Mouse (Mus musculus) urinary bladder, postnatal 36 days (tissue): ENCODE results near the gene Nfia.

Experiments used
- DNase-seq, 2 experiments: peaks; one replicate each; pipeline ENCODE4 v3.0.0; 2022; ENCODE audit warnings: low spot score in 2 of 2, mixed read lengths in 1 of 2

The Nfia gene

DNA sequence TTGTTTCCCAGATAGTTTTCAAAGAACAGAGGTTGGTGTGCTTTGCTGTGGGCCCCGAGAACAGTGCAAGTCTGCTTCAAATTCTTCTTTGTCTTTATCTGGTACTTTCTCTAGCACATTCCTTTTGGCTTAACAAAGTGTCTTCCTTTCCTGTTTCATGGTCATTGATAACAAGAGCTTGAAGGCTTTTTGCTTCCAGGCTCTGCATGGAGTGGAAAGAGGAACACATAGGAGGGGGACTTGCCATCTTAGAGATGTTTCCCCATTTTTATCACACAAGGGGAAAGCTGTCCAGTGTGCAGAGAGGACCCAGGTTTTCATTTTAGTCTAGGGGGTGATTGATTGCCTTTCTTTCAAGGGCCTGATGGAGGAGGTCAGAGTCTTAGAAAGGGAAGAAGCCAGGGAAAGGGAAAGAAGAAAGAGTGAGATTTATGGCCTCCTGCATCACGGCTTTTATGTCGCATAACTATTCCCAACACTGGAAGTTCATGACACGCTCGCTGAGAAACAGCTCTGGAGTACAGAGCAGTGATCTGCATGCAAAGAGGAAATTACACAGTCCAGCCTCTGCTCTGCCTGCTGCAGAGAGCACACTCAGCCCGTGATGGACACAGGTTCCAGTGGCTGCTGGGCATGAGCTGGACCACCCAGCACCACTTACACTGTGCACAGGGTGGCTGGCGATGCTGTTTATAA is 67.0 kb downstream of the Nfia start:
- DNase-seq = no peak

DNA sequence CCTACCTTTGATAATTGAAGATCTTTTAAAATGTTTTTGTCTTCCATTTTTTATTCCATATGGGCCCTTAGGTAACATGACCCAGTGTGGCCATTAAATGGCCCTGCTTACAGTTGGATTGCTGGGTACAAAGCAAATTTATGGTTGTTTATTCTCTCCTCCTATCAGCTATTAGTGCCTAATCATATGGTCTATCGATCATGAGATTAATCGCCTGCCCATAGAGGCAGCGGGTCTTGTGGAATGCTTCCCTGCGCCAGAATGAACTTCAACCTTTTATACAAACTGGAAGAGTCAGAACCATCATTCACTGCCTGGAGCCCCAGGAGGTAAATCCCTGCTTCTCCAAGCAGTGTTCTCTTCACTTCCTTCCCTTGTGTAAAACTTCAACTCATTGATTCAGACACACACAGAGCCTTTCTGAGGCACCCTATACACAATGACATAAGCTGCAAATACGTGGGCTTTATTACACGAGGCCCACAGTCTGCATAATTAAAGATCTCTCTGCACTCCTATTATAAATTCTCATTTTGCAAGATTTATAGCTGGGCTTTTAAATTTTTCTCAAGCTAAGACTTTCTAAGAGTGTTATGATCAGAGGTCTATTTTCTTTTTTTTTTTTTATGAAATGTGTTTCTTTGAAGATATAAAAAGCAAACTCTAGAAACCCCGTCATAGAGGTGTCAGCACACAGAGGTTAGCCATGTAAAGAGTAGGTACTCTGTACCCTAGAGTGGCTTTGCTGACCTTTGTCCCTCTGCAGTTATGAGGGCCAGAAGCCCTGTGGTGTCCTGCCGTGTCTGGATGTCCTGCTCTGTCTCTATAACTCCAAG is 67.9 kb downstream of the Nfia start:
- no peak for DNase-seq

DNA sequence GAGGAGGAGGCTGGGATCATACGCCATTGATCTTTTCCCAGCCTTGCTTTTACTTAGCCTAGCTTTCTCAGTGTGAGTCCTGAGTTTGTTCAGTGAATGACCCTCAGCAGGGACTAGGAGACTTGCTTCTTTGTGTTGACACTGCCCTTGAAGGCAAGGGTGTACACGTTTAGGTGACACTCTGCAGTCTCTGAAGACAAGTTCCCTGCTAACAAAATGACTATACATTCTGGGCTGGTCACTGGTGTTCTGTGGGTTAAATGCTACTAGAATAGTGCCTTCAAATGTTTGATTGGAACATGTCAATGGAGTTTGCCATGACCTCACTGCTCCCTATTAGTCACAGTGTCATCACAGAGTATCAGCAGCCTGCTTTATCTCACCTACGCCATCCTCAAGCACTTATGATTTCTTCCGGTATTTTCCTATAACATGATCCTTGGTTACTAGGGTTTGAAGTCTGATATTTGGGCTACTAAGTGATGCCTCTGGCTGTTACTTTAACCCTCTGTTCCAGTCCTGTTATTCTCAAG is 68.6 kb downstream of the Nfia start:
- DNase-seq = no peak

DNA sequence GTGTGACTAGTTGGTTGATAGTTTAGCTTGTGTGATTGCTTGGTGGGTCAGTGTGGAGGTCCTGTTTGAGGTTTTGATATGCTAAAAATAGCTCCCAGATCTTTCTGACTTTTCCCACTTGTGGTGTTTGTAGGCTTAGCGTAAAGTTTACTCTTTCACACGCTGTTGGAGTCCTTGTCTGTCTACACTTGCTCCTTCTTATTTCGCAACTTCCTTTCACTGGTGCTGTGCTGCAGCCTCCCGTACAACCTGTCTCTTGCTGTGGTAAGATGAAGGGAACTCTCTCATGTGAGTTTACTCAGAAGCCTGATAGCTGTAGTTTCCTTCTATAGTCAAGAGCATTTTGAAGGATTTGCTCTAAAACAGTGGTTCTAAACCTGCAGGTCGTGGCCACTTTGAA is 69.2 kb downstream of the Nfia start:
- no peak for DNase-seq

DNA sequence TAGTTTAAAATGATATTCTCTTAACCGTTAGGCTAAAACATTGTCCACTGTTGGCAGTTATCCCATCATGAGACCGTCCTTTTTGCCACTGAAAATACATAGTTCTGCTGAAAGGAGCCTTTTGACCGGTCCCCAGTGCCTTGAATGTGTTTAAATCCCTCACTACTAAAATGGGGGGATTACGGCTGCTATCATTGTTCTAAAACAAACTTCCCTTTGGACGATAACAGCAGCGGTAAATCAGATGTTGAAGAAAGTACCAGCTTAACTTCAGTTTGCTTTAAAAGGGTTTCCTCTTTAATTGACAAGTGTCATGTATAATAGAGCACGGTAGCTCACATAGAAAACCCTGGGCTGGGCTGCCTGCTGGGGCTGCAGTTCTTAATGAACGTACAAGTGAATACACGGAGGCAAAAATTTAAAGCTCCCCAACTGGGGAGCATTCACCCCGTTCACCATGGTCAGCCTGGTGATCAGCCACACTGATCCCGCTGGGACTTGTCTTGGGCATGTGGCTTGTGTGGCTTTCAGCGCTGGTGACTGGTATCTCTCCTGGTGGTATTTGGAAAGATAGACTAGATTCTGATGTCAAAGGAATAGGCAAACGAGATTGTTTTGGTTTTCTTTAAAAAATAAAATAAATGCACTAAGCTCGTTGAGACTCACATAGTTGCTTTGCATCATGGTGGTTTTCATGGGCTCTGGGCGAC is 71.6 kb downstream of the Nfia start:
- DNase-seq = no peak

DNA sequence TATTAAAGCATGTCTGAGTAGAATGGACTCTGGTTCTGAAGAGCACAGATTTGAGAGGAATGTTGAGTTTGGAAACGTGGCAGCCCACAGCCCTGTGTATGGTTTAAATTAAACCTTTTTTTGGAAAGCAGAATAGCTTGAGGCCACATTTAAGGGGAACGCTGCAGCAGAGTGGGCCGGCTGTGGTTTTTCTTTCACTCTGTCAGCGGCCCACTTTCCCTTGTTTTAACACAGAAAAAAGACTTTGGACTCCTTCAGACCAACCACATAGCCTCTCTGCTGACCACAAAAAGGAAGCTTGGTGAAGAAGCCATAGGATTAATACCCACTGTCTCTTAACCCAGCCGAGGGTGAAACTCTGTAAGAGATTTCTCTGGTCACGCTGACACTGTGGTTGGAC is 72.4 kb downstream of the Nfia start:
- no peak for DNase-seq

DNA sequence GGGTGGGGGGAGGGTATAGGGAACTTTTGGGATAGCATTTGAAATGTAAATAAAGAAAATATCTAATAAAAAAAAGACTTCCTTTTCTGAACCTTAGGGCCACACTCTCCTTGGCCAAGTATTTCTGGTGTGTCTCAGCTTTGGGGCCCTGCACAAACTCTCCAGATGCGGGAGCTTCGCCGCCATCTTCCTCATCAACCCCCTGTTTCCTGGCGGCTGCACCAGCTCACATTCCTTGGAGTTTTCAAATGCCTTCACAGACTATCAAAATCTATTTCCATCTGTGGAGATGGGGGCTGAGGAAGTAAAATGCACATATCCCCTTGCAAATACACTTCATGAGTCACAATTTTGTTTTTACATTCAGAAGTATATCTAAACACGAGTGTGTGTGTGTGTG is 75.1 kb downstream of the Nfia start:
- no peak for DNase-seq

DNA sequence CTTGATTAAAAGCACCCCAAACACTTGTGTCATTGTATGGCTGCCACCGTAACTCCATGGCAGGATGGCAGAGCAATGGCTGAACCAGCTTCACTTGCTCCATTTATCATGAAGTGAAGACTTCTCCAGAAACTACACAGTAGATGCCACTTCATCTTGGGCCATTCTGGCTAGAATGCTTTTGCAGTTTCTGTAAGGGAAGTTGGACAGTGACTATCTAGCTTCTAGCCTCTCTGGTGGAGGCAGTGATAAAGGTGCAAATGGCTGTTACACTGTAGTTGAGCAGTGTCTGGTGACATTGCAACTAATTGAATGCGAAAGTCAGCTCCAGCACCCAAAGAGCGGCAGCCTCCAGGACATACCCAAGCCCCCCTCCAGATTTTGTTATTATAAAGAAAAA is 78.5 kb downstream of the Nfia start:
- no peak for DNase-seq

DNA sequence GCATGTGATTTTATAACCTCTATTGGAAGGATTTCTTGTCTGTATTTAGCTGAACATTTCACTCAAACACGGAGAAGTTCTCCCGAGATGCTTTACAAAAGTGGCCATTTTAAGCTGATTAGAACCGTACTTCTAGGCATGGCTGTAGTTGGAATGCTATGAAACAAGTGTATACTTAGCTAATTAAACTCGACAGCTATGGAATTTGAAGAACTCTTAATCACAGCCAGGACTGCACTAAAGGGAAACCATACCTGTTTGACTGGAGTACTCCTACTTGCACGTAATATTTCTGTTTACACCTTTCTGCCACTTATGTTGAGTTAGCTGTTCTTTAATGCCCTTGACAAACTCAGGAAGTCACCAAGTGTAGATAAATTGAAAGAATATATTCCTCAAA is 79.2 kb downstream of the Nfia start:
- no peak for DNase-seq

DNA sequence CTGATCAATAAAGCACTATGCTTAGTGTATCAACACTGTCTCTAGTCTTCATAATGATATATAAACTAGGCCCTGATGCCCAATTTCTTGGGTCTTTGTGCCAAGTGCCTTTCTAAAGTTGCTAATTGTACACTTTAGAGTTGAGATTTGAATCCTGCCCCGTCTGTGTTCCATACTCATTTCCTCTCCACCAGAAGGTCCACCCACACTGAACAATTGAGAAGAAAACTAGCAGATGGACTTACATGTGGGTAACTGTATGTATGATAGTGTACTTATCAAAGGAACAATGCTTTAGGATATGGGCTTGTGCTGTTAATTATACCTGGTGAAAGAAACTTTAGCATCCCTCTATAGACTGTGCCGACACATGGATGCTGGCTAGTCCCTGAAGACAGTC is 80.1 kb downstream of the Nfia start:
- no peak for DNase-seq

DNA sequence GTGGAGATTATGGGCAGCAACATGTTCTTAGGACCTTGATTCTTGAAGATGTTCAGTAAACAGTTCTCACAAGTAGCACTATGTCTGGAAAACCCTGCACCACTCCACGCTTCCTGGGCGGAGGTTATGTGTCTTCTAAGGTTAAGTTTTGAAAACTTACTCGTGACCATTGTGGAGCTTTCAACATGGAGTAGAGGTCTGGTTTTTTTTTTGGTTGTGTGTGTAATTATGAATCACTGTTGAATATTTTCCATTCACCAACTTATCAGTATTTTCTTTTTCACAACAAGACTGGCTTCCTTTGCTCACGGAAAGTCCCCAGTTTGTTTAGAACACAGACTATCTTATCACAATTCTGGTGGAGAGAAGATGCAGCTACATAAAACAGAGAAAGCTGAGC is 82.2 kb downstream of the Nfia start:
- DNase-seq = no peak

DNA sequence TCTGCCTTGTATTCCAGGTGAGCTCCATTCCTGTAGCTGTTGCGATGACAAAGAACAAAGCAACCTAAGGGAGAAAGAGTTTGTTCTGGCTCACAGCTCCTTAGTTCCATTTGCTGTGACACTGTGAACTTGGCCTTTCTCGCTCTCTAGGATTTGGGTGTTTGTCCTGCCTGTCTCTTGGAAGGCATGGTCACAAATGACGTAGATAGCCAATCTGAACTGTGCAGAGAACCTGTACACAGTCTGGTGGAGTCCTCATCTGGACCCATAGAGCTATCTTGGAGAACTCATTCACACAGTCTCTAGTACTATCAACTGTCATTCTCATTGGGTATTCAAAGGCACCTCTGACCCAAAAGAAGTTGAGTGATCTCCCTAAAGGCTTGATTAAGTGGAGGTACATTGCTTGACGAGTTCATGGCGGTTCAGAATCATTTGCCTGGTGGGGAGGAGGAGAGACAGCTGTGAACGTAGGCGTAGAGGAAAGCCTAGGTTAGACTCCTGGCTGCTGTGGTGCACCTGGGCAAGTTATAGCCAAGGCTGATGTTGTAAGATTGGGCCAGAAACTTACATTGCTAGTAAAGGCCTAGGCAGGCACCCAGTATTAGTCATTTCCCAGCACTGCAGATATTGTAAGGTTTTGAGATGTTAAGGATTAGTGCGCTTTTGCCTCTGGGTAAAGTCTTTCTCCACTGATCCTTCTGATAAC is 83.3 kb downstream of the Nfia start:
- DNase-seq = no peak

DNA sequence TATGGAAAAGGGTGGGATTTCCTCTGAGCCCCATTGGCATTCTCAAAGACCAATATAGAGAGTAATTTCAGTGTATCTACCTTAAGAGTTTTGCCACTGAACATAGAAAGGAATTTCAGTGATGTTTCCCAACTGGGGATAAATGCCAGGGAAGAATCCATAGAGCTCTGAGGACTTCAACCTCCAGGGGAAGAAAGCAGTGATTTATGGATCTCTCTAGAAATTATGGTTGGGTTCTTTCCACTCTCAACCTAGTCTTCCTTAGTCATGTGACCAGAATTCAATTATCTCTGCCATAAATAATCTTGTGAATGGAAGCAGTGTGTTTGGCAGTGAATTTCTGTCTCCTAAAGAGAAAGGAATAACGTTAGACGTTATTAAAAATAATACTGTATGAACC is 85.0 kb downstream of the Nfia start:
- DNase-seq = no peak

DNA sequence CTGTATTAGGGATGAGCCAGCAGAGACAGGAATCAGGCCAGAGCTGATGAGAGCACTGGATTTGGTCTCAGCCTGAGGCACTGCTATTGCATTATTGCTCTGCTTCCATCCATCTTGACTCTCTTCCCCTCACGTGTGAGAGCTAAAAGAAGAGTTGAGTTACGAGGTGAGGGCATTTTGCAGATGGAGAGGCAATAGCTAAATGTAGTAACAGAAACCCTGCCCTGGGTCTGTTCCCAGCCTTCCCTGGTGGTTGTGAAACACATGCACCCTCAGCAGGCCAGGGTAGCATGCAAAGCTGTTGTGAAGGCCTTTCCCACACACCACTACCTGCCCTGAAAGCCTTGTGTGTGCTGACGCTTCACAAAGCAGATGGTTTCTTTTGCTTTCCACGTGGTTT is 86.9 kb downstream of the Nfia start:
- peak in 1 of 2 experiments; percentile 54 for DNase-seq

DNA sequence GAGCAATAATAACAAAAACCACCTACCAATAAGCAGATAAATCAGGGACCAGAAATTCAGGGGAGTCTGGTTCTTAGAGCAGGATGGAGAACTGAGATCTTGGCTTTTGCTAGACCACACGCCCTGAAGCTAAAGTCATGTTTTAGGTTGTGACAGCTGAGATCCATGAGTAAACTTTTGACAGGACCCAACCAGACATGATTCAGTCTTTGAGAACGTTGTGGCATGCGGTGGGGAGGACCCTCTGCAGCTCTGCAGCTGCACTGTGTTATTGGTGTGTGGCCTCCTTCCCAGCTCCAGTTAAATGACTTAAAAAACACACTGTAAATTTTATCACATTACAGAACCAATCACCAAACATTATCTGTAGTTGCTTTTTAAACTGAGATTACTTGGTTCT is 87.8 kb downstream of the Nfia start:
- DNase-seq = no peak

DNA sequence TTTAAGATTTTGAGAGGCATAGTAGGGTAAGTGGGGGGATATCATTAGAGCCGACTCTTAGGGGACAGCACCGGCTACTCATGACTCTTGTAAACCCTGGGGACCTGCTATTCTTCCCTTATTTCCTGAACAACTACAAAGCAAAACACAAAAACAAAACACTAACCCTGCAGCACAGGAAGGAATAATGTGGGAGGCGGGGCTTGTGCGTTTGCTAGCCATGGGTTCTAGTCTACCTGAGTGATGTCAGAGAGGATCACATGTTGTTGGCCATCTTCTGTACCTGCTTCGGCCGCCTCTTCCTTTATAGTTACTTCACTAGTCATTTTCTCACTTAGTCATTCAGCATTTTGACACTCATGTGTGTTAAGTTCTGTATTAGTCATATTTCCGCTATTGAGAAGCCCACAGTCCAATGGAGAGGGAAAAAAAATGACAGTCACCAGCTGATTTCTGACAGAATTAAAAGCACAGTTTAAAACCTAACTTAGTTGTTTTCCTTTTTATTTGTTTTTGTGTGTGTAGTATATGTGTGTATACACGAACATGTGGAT is 88.3 kb downstream of the Nfia start:
- no peak for DNase-seq

DNA sequence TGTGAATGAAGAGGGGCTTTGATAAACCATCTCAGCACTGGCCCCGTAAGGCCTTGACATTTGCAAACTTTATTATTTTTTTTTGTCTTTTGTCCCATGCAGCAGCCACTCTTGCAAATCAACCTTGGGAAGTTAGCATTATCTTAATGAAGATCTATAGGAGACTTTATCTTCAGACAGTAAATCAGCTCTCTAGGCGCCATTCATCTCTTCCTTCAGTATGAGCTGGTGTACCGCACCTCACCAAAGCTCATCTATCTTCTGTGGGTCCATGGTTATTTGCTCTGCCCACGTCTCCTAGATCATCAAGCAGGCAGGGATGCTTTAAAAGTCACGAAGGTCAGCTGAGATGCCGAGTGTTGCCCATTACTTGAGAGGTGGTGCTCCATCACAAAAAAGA is 89.8 kb downstream of the Nfia start:
- no peak for DNase-seq

DNA sequence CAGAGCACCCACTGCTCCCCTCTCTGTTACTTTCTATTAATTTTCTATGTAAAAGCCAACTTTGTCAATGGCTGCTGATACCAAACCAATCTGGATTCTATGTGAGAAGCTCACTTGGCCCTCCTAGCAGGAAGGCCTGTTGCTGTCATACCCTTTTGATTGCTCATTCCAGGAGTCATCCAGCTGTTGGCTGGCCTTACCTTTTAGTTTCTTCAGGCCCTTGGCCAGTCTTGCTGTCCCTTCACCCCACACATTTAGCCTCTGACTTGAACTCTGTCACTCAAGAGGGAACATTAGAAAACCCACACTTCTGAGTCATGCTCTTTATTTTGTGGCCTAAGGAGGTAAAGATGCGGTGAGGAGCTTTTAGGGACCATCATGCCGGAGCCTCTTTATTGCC is 91.7 kb downstream of the Nfia start:
- no peak for DNase-seq

DNA sequence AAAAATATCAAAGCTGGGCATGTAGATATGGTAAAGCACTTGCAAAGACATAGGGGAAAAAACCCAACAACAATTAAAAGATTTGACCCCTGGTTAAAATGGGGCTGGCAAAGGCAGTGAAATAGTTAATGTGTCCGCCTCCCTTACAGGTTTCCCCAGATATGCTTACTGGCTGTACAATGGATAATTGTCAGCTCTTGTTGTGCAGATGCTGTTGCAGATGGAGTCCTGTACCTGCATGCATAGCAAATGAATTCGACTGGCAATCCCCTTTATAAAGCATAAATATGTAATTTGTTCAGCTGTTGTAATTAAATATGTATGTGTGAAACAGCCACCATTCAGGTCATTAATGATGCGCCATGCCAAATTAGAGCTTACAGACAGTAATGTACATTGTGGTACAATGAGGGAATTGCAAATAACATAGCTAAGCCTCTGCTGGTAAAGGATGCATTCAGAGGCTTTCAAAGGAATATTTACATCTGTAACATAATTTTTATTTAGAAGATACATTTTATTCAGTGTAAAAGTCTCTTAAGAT is 92.9 kb downstream of the Nfia start:
- no peak for DNase-seq

DNA sequence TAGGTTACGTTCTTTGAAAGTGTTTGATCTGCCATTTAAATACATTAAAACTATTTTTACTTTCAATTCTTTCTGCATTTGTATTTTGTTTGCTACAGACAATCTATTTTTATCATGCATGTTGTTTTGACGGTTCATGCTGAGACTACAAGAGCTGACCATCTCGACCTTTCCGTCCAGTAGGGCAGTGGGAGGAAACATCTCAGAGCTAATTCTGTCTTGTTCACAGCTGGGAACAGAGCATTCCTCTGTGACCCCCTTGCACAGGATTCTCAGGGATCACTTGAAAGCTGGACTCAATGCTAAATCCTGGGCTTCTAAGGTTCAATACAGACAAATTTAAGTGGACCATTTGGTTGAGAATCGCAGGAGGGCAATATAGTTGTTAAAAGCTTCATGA is 93.9 kb downstream of the Nfia start:
- DNase-seq = no peak

DNA sequence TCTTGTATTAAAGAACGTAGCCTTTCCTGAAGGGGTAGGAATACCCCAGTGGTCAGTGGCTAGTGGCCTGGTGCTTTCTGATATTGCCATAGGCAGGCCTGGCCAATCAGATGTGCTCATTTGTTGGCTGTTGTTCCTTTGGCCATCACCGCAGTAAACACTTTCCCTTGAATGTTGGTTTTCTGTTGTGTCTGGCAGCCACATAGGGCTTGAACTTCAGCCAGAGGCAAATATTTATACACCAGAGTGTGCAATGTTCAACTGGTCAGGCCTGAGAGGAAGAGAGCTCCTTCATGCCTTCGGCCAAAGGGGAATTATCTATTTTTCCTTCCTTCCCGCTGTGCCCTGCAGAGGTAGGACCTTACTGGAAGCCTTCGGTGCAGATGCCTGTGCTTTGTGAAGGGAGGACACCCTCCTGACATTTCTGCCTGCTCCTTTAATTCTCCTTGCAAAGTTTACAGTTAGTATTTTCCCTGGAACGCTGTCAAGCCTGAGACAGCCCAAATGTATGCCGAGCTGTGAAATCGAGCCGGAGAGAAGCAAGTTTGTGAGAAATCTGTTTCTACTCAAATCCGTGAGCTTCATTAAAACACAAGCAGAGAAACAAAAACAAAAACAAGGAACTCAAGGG is 95.9 kb downstream of the Nfia start:
- DNase-seq = peak; percentile 17 to 58
